Mouse (Mus musculus) bone marrow macrophage, adult 2 months (primary cell): Measurements from ENCODE around the gene Atl1.

Experiments used
- CTCF ChIP-seq: IDR thresholded peaks from 2 replicates; pipeline ENCODE4 v1.5.1; 2012; ENCODE audit warnings: low read depth, mild to moderate bottlenecking, low read length, moderate library complexity
- POLR2A ChIP-seq: IDR thresholded peaks from 2 replicates; pipeline ENCODE4 v1.6.1; 2012; ENCODE audit warnings: mild to moderate bottlenecking, low read depth, low read length, borderline replicate concordance

DNA sequence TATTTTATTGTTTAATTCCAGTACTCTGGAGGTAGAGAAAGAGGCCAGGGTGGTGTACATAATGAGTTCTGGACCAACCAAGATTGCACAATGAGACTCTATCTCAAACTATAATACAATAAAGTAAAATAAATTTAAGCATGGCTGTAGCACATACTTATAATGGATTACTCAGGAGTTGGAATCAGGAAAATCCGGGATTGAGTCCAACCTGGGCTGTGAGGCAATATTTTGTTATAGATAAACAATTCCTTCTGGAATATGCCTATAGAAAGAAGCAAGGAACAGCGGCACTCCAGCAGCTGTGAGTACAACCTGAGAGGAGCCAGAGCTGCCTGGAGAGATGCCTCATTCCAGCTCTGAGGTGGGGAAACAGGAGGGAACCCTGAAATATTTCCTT, 12.6 kb downstream of the Atl1 start:
- TF ChIP-seq POLR2A (no peak), CTCF (no peak)
